Mouse (Mus musculus) gastrocnemius, adult 18-20 months (tissue): ENCODE measurements around the gene Pde8a. TPM values are rescaled to one million over a fixed set of nuclear protein-coding genes. Genes with fewer than 3 reads are reported as not detected.

Experiments
- DNase-seq: peaks from one replicate; pipeline ENCODE4 v3.0.0; 2021; ENCODE audit warnings: low spot score
- total RNA-seq, 2 experiments: library from RNA; stranded (reverse); gene quantifications; 2 replicates each; pipeline ENCODE4 v1.2.3; 2021

The Pde8a gene
- total RNA-seq, 2 experiments from 2014 or later = 13.2 to 13.8 TPM

GRCm38 (mm10) chr7:81209979-81210685 lies 3.3 kb upstream of the Pde8a start:
- DNase-seq = no peak

- peak; percentile 26 for DNase-seq
These were observed 1.6 kb upstream of the Pde8a start for GRCm38 (mm10) chr7:81211760-81212159.

GRCm38 (mm10) chr7:81212261-81212681 lies 1.1 kb upstream of the Pde8a start:
- DNase-seq = peak; percentile 58

- DNase-seq = peak; percentile 97
These were observed 574 bp upstream of the Pde8a start for GRCm38 (mm10) chr7:81212697-81213346.

GRCm38 (mm10) chr7:81214153-81214907 lies 934 bp downstream of the Pde8a start:
- DNase-seq = no peak

GRCm38 (mm10) chr7:81215950-81216349 lies 2.6 kb downstream of the Pde8a start:
- no peak for DNase-seq

- DNase-seq = no peak
These were observed 5.9 kb downstream of the Pde8a start for GRCm38 (mm10) chr7:81219321-81219720.

GRCm38 (mm10) chr7:81220381-81220780 lies 7.0 kb downstream of the Pde8a start:
- DNase-seq = no peak

GRCm38 (mm10) chr7:81224260-81224659 lies 10.9 kb downstream of the Pde8a start:
- no peak for DNase-seq

- DNase-seq = no peak
These were observed 16.8 kb downstream of the Pde8a start for GRCm38 (mm10) chr7:81230091-81230792.

- no peak for DNase-seq
These were observed 19.3 kb downstream of the Pde8a start for GRCm38 (mm10) chr7:81232674-81233073.

GRCm38 (mm10) chr7:81235117-81235516 lies 21.7 kb downstream of the Pde8a start:
- DNase-seq = no peak

GRCm38 (mm10) chr7:81235600-81236223 lies 22.3 kb downstream of the Pde8a start:
- no peak for DNase-seq

GRCm38 (mm10) chr7:81243361-81243760 lies 30.0 kb downstream of the Pde8a start:
- no peak for DNase-seq

- no peak for DNase-seq
These were observed 36.5 kb downstream of the Pde8a start for GRCm38 (mm10) chr7:81249854-81250279.

- DNase-seq = no peak
These were observed 37.2 kb downstream of the Pde8a start for GRCm38 (mm10) chr7:81250601-81251000.

GRCm38 (mm10) chr7:81251521-81251920 lies 38.1 kb downstream of the Pde8a start:
- no peak for DNase-seq

GRCm38 (mm10) chr7:81253317-81253716 lies 39.9 kb downstream of the Pde8a start:
- no peak for DNase-seq

GRCm38 (mm10) chr7:81254579-81254978 lies 41.2 kb downstream of the Pde8a start:
- DNase-seq = no peak

- no peak for DNase-seq
These were observed 42.1 kb downstream of the Pde8a start for GRCm38 (mm10) chr7:81255456-81255855.

GRCm38 (mm10) chr7:81256773-81257172 lies 43.4 kb downstream of the Pde8a start:
- no peak for DNase-seq
